Mouse (Mus musculus) ES-Bruce4 (cell line): ENCODE measurements at regions not wholly inside any gene's neighbourhood (a gene's known extent, or its start where the extent isn't known, plus 50 kb on each side); places are given as distances from the start of the nearest gene placed in this dataset.

ENCODE experiments used
- H3K27ac ChIP-seq: 2 replicates; pipeline ENCODE4 v1.5.1; 2012; ENCODE audit warnings: low read length, inconsistent platforms; ENCODE audit not compliant: insufficient read depth
- H3K27me3 ChIP-seq: 2 replicates; pipeline ENCODE4 v1.6.1; 2012; ENCODE audit warnings: mild to moderate bottlenecking, low read length, inconsistent platforms; ENCODE audit not compliant: control insufficient read depth, poor library complexity, insufficient read depth, severe bottlenecking
- H3K36me3 ChIP-seq: 2 replicates; pipeline ENCODE4 v1.6.1; 2012; ENCODE audit warnings: inconsistent platforms, mild to moderate bottlenecking, low read length, moderate library complexity; ENCODE audit not compliant: control insufficient read depth, poor library complexity, insufficient read depth, severe bottlenecking
- H3K4me1 ChIP-seq: one replicate; pipeline ENCODE4 v1.8.1; 2011; ENCODE audit warnings: low read length; ENCODE audit not compliant: control insufficient read depth, insufficient read depth
- H3K4me3 ChIP-seq: 2 replicates; pipeline ENCODE4 v1.5.1; 2011; ENCODE audit warnings: low read depth, mild to moderate bottlenecking, low read length
- H3K9ac ChIP-seq: 2 replicates; pipeline ENCODE4 v1.6.1; 2012; ENCODE audit warnings: low read depth, mild to moderate bottlenecking, inconsistent platforms; ENCODE audit not compliant: poor library complexity, severe bottlenecking
- H3K9me3 ChIP-seq: replicated peaks from 2 replicates; pipeline ENCODE4 v1.6.1; 2012; ENCODE audit warnings: mild to moderate bottlenecking, low read length, inconsistent platforms; ENCODE audit not compliant: control insufficient read depth, poor library complexity, insufficient read depth, severe bottlenecking
- CTCF ChIP-seq: IDR thresholded peaks from one replicate; pipeline ENCODE4 v1.8.1; 2011; ENCODE audit warnings: low read depth, low read length
- EP300 ChIP-seq: IDR thresholded peaks from 2 replicates; pipeline ENCODE4 v1.6.1; 2011; ENCODE audit warnings: low read depth, low read length; ENCODE audit not compliant: insufficient read depth
- POLR2A ChIP-seq: IDR thresholded peaks from one replicate; pipeline ENCODE4 v1.8.1; 2011; ENCODE audit warnings: low read length; ENCODE audit not compliant: insufficient read depth

DNA sequence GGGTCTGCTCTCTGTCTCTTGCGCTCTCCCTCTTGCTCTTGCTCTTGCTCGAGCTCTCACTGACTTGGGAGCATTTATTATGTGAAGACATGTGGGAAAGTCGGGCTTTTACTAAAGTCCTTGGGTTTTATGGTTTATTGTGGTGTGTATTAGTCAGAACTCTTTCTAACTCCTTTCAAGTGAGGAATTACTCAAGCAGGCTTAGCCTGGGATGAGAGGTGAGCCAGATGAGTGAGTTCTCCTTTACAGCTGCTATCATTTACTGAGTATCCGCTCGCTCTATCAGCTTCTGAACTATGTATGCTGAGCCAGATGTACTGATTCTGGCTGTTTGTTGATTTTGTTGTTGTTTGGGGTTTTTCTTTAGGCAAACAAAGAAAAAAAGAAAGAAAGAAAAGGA is 190.4 kb upstream of the Zfp637 start:
- Histone ChIP-seq H3K27me3 (no peaks in the 10 kb centered on the region), H3K9ac (no peak overlapping the region), H3K4me3 (no peak overlapping the region), H3K4me1 (no peaks in the 10 kb centered on the region), H3K36me3 (no peaks in the 10 kb centered on the region), H3K9me3 (no peaks in the 10 kb centered on the region), H3K27ac (no peak overlapping the region)
- no peak for TF ChIP-seq EP300
- no peak for TF ChIP-seq POLR2A
- TF ChIP-seq CTCF: no peak

DNA sequence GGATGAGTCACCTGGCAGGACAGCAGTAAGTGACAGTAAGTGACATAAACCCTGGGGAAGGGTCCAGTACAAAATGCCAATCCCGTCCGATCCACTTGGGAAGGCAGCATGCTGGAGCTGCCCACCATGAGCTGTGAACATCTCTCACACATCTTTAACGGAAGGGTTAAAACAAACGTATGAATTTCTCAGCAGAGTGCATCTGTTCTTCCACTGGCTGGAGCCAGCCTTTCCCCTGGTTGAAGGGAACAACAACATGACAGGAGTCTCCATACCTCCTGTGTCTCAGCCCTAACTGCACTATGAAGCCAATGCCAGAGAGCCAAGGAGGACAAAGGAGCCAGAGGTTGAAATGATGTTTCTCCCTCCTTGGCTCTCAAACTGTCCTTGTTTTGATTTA is 189.4 kb upstream of the Zfp637 start:
- Histone ChIP-seq H3K27me3 (no peaks in the 10 kb centered on the region), H3K9ac (no peak overlapping the region), H3K4me3 (no peak overlapping the region), H3K27ac (no peak overlapping the region), H3K9me3 (no peaks in the 10 kb centered on the region), H3K4me1 (no peaks in the 10 kb centered on the region), H3K36me3 (no peaks in the 10 kb centered on the region)
- TF ChIP-seq CTCF (no peak), POLR2A (no peak), EP300 (no peak)

DNA sequence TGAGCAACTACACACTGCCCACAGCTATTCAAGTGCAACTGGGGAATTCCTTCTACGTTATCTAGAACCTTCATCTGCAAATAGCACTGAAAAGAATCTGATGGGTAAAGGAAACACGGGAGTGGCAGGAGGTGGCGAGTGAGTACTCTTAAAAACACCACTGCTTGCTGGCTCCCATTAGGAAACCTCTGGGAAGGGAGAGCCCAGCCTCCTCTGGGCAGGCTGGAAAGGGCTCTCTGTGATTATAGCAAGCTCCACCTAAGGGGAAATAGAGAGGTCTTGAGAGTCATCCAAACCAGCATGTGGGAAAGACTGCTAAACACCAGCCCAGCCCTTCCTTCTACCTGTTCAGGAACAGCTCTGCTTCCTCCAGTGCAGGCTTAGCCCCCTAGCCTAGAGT is 189.0 kb upstream of the Zfp637 start:
- no peaks in the 10 kb centered on the region for H3K27me3 ChIP-seq
- H3K4me1 ChIP-seq: no peaks in the 10 kb centered on the region
- no peak overlapping the region for H3K27ac ChIP-seq
- TF ChIP-seq POLR2A: no peak
- TF ChIP-seq CTCF: no peak
- no peak for TF ChIP-seq EP300
- no peaks in the 10 kb centered on the region for H3K36me3 ChIP-seq
- H3K9me3 ChIP-seq: no peaks in the 10 kb centered on the region
- H3K4me3 ChIP-seq: no peak overlapping the region
- no peak overlapping the region for H3K9ac ChIP-seq

DNA sequence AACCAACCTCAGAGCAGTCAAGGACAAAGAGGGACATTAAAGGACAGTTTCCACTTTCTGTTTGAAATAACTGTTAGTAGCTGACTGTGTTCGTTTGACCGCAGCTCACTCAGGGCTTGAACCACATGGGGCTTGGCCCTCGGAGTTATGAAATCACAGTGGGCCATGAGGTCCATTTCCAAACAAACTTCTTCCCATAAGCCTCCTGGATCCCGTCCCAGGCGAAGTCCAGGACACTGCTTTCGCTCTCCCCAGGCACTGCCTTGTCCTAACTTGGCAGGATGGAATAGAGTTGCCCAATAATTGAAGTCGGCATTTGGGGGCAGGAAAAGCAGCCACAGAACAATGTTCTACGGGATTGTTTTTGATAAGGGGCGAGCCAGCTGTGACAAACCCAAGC is 188.1 kb upstream of the Zfp637 start:
- no peak overlapping the region for H3K27ac ChIP-seq
- no peak for TF ChIP-seq POLR2A
- no peak for TF ChIP-seq CTCF
- no peak for TF ChIP-seq EP300
- H3K27me3 ChIP-seq: no peaks in the 10 kb centered on the region
- H3K4me3 ChIP-seq: no peak overlapping the region
- no peaks in the 10 kb centered on the region for H3K36me3 ChIP-seq
- no peaks in the 10 kb centered on the region for H3K9me3 ChIP-seq
- no peaks in the 10 kb centered on the region for H3K4me1 ChIP-seq
- no peak overlapping the region for H3K9ac ChIP-seq

DNA sequence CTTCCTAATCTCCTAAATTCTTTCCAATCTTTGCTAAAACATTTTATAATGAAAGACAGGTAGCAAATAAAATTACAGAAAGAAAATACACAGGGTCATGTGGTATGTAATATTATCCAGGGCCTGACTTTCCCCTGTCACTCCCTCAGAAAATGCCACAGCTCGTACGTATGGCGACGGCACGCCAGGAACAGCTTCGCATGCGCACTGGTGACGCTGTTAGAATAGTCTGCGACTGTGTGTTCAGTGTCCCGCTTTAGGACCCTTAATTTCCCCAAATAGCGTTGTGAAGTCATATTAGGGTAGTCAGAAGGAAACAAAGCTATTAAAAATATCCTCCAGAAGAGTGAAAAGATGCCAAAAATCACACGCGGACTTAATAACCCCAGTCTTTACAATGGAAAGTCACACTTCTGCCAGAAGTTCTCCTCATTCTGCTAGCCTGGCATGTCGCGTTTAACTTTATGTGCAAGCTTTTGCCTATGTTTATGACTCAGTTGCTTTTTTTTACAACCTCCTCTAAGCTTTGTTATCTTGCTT is 187.0 kb upstream of the Zfp637 start:
- H3K4me1 ChIP-seq: no peaks in the 10 kb centered on the region
- H3K36me3 ChIP-seq: no peaks in the 10 kb centered on the region
- no peaks in the 10 kb centered on the region for H3K9me3 ChIP-seq
- H3K27me3 ChIP-seq: no peaks in the 10 kb centered on the region
- H3K9ac ChIP-seq: no peak overlapping the region
- no peak overlapping the region for H3K4me3 ChIP-seq
- TF ChIP-seq POLR2A: no peak
- TF ChIP-seq EP300: no peak
- TF ChIP-seq CTCF: no peak
- H3K27ac ChIP-seq: no peak overlapping the region

DNA sequence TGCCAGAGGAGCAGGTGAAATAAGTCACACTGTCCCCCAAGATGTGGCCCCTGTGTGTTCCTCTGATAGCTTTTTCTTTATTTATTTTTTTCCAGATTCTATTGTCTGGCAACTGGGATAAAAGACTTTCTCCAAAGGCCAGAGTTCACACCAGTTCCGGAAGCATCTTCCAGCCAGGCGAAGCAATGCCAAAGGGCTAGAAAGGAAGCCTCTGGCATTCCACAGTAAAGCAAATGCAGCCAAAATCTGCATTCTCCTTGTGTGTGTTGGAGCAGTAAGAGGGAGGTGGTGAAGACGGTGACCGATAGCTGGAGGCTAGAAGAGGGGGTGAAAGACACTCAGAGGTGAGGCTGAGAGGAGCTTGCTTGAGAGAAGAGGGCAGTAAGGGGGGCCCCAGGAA is 185.0 kb upstream of the Zfp637 start:
- Histone ChIP-seq H3K27me3 (no peaks in the 10 kb centered on the region), H3K36me3 (no peaks in the 10 kb centered on the region), H3K9ac (no peak overlapping the region), H3K9me3 (no peaks in the 10 kb centered on the region), H3K4me1 (no peaks in the 10 kb centered on the region), H3K27ac (no peak overlapping the region), H3K4me3 (no peak overlapping the region)
- no peak for TF ChIP-seq POLR2A
- TF ChIP-seq EP300: no peak
- no peak for TF ChIP-seq CTCF
